Mouse (Mus musculus): ENCODE results near the gene Stox2. TPM values are rescaled to one million over a fixed set of nuclear protein-coding genes. Genes with fewer than 3 reads are reported as not detected.

The Stox2 gene
- 5.1 TPM for polyA plus RNA-seq (2014; fragmentation: Illumina TruSeq; extraction: RNeasy Lipid Tissue Mini Kit (QIAGEN cat#74804); ENCODE audit: low read depth, low replicate concordance)

DNA sequence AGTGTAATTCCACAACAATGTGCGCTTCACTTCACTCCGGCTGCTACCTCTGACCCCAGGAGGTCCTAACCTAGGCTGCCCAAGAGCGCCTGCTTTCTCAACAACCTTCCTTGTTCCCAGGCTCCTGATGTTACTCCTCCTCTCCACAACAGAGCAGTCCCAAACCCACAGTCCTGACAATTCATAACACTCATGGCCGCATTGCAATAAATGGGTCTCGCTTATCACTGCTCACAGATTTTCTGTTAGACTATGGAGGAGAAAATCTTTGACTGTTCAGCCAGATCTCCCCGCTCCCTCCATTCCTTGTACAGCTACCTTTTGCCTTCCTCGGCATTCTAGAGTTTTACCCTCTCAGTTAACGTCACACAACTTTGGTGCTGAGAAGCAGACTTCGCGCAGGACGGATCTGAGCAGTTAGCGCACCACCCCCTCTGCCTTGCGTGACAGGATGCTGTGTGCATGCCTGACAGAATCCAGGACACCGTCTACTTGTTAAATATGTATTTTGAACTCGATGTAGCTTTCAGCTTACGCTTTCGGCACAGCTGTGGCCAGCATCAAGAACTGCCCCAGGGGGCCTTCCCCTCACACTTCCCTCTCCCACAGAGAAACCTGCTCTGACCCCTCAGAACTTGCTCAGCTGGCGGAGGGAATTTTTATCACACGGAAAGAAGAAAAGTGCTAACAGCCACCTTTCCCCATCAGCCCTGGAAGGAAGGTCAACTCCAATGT, at the start of gene Stox2:
Gene Stox2, minus strand, starts transcription at position 51 of the 735 bp plus-strand sequence.

Other genes with a start within 250 kb of the Stox2 start
- gene Trappc11, start 87.1 kb upstream of the Stox2 start, polyA plus RNA-seq (2014; fragmentation: Illumina TruSeq; extraction: RNeasy Lipid Tissue Mini Kit (QIAGEN cat#74804); ENCODE audit: low read depth, low replicate concordance), result 31.7 TPM
- 49.8 TPM for gene Rwdd4a, start 87.3 kb upstream of the Stox2 start, polyA plus RNA-seq (2014; fragmentation: Illumina TruSeq; extraction: RNeasy Lipid Tissue Mini Kit (QIAGEN cat#74804); ENCODE audit: low read depth, low replicate concordance)
- gene Ing2, start 229.2 kb upstream of the Stox2 start, polyA plus RNA-seq (2014; fragmentation: Illumina TruSeq; extraction: RNeasy Lipid Tissue Mini Kit (QIAGEN cat#74804); ENCODE audit: low read depth, low replicate concordance), result 15.8 TPM

Data from kidney, adult 10 weeks (tissue).